Mouse (Mus musculus) limb, embryonic 12.5 days (tissue): ENCODE results near the gene Slco3a1. TPM values are rescaled to one million over a fixed set of nuclear protein-coding genes. Genes with fewer than 3 reads are reported as not detected.
A peak's percentile ranks its signal among the peaks of the same experiment; 100 is the strongest.

ENCODE experiments used
- ATAC-seq: fragments of 200-750 bp; cut with Nextera tagmentation; 2 replicates; pipeline ENCODE4 v1.8.0; 2017; ENCODE audit warnings: low read depth, moderate TSS enrichment; ENCODE audit not compliant: insufficient number of reproducible peaks, insufficient read depth, low FRiP score, low TSS enrichment
- H3K27ac ChIP-seq: fragments of 300-500 bp; sonication (generic); 2 replicates; pipeline ENCODE4 v1.5.1; 2016; ENCODE audit warnings: mild to moderate bottlenecking, moderate library complexity
- H3K27me3 ChIP-seq: fragments of 300-500 bp; sonication (generic); 2 replicates; pipeline ENCODE4 v1.6.1; 2016; ENCODE audit warnings: mild to moderate bottlenecking, moderate library complexity
- H3K36me3 ChIP-seq: fragments of 300-500 bp; sonication (generic); 2 replicates; pipeline ENCODE4 v1.6.1; 2016; ENCODE audit warnings: mild to moderate bottlenecking, moderate library complexity
- H3K4me1 ChIP-seq: fragments of 300-500 bp; sonication (generic); replicated peaks from 2 replicates; pipeline ENCODE4 v1.6.1; 2016
- H3K4me2 ChIP-seq: fragments of 300-500 bp; sonication (generic); 2 replicates; pipeline ENCODE4 v1.6.1; 2016; ENCODE audit warnings: mild to moderate bottlenecking, moderate library complexity
- H3K4me3 ChIP-seq: fragments of 300-500 bp; sonication (generic); replicated peaks from 2 replicates; pipeline ENCODE4 v1.5.1; 2016; ENCODE audit warnings: mild to moderate bottlenecking
- H3K9ac ChIP-seq: fragments of 300-500 bp; sonication (generic); replicated peaks from 2 replicates; pipeline ENCODE4 v1.6.1; 2016; ENCODE audit warnings: mild to moderate bottlenecking, moderate library complexity
- H3K9me3 ChIP-seq: fragments of 300-500 bp; sonication (generic); 2 replicates; pipeline ENCODE4 v1.6.1; 2016; ENCODE audit warnings: mild to moderate bottlenecking, moderate library complexity
- WGBS: fragments of 180-500 bp; shearing (Covaris S2); methylation state at CpG from one replicate; pipeline ENCODE4 v1.1.7; 2016; 5-methylcytosine and 5-hydroxymethylcytosine counted together
- polyA plus RNA-seq: library from polyadenylated mRNA; unstranded; fragments of >200 nt; fragmentation: Nextera tagmentation; extraction: Ambion mirVana; gene quantifications from 2 replicates; pipeline ENCODE4 v1.2.1, GENCODE M21; 2016

Slco3a1 gene
- polyA plus RNA-seq, 1 experiment from 2014 or later: 8.2 TPM

GRCm38 (mm10) chr7:74484024-74484385, 70.6 kb downstream of the Slco3a1 start:
- ATAC-seq: no peak

GRCm38 (mm10) chr7:74483294-74484023, 71.1 kb downstream of the Slco3a1 start:
- Histone ChIP-seq H3K36me3 (no peaks in the 10 kb centered on the region), H3K4me1 (peaks cover 25% of the 10 kb centered on the region), H3K9me3 (no peaks in the 10 kb centered on the region), H3K4me3 (no peak overlapping the region), H3K4me2 (no peak overlapping the region), H3K9ac (no peak overlapping the region), H3K27me3 (no peaks in the 10 kb centered on the region), H3K27ac (no peak overlapping the region)
- no peak for ATAC-seq
- WGBS: 30% methylated on average over 3 of the region's 3 CpGs

More at GRCm38 (mm10) chr7:74484024-74484385, 70.6 kb downstream of the Slco3a1 start:
- H3K36me3 ChIP-seq: no peaks in the 10 kb centered on the region
- 89% methylated on average over 2 of the region's 2 CpGs for WGBS
- no peak overlapping the region for H3K9ac ChIP-seq
- H3K4me3 ChIP-seq: no peak overlapping the region
- H3K27me3 ChIP-seq: no peaks in the 10 kb centered on the region
- no peaks in the 10 kb centered on the region for H3K9me3 ChIP-seq
- no peak overlapping the region for H3K4me2 ChIP-seq
- no peak overlapping the region for H3K27ac ChIP-seq
- H3K4me1 ChIP-seq: peaks cover 31% of the 10 kb centered on the region

DNA sequence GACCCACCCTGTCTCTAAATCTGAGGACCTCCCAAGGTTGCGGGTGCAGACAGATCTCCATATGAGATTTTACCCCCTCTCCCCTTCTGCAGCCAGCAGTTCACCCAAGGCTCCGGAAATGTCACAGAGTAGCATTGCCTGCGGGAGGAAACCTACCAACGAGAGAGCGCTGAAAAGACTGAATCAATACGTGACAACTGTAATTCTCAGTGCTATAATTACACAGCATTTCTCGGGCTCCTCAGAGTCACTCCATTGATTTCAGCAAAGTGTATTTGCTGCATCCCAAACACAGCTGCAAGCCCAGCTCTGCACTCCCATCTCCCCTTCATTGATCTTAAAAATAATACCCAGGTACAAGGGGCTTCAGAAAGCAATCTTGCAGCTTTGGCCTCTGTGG, 82.8 kb downstream of the Slco3a1 start:
- no peak overlapping the region for H3K9ac ChIP-seq
- no peak overlapping the region for H3K27ac ChIP-seq
- H3K36me3 ChIP-seq: no peaks in the 10 kb centered on the region
- WGBS: 89% methylated on average over 7 of the region's 7 CpGs
- H3K4me2 ChIP-seq: no peak overlapping the region
- no peaks in the 10 kb centered on the region for H3K9me3 ChIP-seq
- no peak for ATAC-seq
- H3K4me3 ChIP-seq: no peak overlapping the region
- no peaks in the 10 kb centered on the region for H3K27me3 ChIP-seq
- H3K4me1 ChIP-seq: peaks cover 14% of the 10 kb centered on the region

DNA sequence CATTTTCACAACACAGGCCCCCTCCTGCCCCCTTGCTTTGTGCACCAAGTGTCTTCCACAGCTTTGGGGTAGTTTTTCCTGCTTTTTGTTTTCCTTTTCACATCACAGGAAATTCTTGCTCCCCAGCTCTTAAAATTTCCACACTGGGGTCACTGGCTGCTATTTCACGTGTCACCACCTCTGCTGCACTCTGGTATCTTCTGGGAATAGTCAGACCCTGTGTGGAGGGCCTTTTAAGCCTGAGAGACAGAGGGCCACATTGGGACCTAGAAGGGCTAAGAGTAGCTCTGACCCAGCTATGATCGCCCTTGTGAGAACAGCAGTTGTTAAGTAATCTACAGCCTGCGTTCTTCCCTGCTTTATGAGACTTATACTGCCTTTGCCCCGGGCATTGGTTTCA, 87.7 kb downstream of the Slco3a1 start:
- Histone ChIP-seq H3K4me1 (peaks cover 17% of the 10 kb centered on the region), H3K36me3 (no peaks in the 10 kb centered on the region), H3K27me3 (no peaks in the 10 kb centered on the region), H3K4me3 (no peak overlapping the region), H3K4me2 (no peak overlapping the region), H3K9ac (no peak overlapping the region), H3K27ac (0 out of 2 replicates have a peak overlapping the region, but pooled peaks have one; percentile 17), H3K9me3 (no peaks in the 10 kb centered on the region)
- 54% methylated on average over 4 of the region's 4 CpGs for WGBS
- ATAC-seq: no peak

DNA sequence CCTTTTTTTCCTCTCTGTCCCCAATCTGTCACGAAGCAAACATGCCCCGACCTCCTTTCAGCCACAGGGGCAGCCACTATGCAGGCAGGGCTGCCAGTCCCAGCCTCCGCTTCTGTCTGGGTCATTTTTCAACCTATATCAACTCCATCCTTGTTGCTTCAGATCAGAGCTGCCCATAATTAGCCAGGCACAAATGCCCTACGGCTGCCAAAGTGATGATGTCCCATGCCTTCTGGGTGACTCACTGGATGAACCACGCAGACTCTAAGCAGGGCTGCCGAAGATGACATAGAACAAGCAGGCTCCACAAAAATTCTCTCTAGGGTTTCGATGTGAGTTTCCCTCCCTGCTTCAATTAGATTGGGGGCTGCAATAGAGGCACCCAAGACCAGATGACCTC, 89.9 kb downstream of the Slco3a1 start:
- H3K36me3 ChIP-seq: no peaks in the 10 kb centered on the region
- peaks cover 25% of the 10 kb centered on the region for H3K4me1 ChIP-seq
- no peak overlapping the region for H3K27ac ChIP-seq
- no peak overlapping the region for H3K4me3 ChIP-seq
- no peaks in the 10 kb centered on the region for H3K9me3 ChIP-seq
- WGBS: 79% methylated on average over 7 of the region's 7 CpGs
- no peak overlapping the region for H3K9ac ChIP-seq
- no peak overlapping the region for H3K4me2 ChIP-seq
- no peaks in the 10 kb centered on the region for H3K27me3 ChIP-seq
- ATAC-seq: no peak

GRCm38 (mm10) chr7:74462451-74462850, 92.1 kb downstream of the Slco3a1 start:
- 69% methylated on average over 4 of the region's 4 CpGs for WGBS
- H3K9me3 ChIP-seq: no peaks in the 10 kb centered on the region
- H3K4me1 ChIP-seq: peaks cover 27% of the 10 kb centered on the region
- no peaks in the 10 kb centered on the region for H3K27me3 ChIP-seq
- H3K4me3 ChIP-seq: no peak overlapping the region
- H3K9ac ChIP-seq: no peak overlapping the region
- no peak overlapping the region for H3K4me2 ChIP-seq
- ATAC-seq: no peak
- H3K27ac ChIP-seq: no peak overlapping the region
- no peaks in the 10 kb centered on the region for H3K36me3 ChIP-seq

DNA sequence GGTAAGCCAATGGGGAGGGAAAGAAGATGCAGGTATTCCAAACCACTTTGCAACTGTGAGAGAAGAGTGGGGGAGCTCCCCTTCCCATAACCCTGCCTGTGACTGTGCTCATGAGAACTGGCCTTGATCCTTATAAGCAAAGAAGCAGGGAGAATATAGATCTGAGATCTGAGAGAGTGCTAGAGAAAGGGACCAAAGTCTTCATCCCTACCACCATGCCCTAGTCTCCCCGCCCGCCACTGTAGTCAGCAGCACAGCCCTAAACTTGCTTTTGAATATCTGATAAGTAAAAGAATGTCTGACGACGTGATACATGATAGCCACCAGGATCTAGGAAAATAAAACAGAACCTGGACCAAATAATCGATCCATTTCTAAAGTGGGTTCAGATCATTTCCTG, 92.8 kb downstream of the Slco3a1 start:
- Histone ChIP-seq H3K4me3 (no peak overlapping the region), H3K4me1 (peaks cover 20% of the 10 kb centered on the region), H3K27me3 (no peaks in the 10 kb centered on the region), H3K9ac (no peak overlapping the region), H3K4me2 (no peak overlapping the region), H3K27ac (no peak overlapping the region), H3K36me3 (no peaks in the 10 kb centered on the region), H3K9me3 (no peaks in the 10 kb centered on the region)
- WGBS: 81% methylated on average over 5 of the region's 5 CpGs
- no peak for ATAC-seq

- Histone ChIP-seq H3K9me3 (no peaks in the 10 kb centered on the region), H3K27ac (no peak overlapping the region), H3K4me3 (no peak overlapping the region), H3K4me2 (no peak overlapping the region), H3K27me3 (no peaks in the 10 kb centered on the region), H3K9ac (no peak overlapping the region), H3K36me3 (no peaks in the 10 kb centered on the region), H3K4me1 (peaks cover 17% of the 10 kb centered on the region)
- WGBS: 89% methylated on average over 1 of the region's 1 CpGs
- no peak for ATAC-seq
These were observed 93.4 kb downstream of the Slco3a1 start for GRCm38 (mm10) chr7:74461146-74461545.

- Histone ChIP-seq H3K9ac (no peak overlapping the region), H3K9me3 (no peaks in the 10 kb centered on the region), H3K27me3 (no peaks in the 10 kb centered on the region), H3K27ac (no peak overlapping the region), H3K36me3 (no peaks in the 10 kb centered on the region), H3K4me2 (no peak overlapping the region), H3K4me1 (peaks cover 17% of the 10 kb centered on the region), H3K4me3 (no peak overlapping the region)
- 86% methylated on average over 3 of the region's 3 CpGs for WGBS
- no peak for ATAC-seq
These were observed 94.8 kb downstream of the Slco3a1 start for GRCm38 (mm10) chr7:74459812-74460211.

DNA sequence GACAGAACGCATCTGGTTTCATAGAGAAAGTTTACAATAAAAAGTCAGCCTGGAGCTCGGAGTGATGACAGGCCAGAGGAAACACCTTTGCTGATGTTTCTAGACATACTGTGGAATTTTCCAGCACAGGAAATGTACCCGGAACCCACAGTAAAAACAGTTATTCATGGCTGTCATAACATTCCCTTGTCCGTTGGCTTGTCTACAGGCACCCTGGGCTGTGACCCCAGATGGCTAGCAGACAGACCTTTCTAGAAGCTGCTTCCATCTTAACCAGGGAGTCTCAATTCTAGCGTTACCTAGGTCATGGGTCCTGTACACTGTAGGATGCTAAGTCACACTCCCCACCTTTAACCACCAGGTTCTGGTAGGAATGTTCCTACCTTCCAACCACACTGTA, 95.3 kb downstream of the Slco3a1 start:
- no peak overlapping the region for H3K27ac ChIP-seq
- no peak overlapping the region for H3K4me3 ChIP-seq
- no peak overlapping the region for H3K9ac ChIP-seq
- no peaks in the 10 kb centered on the region for H3K9me3 ChIP-seq
- H3K27me3 ChIP-seq: no peaks in the 10 kb centered on the region
- H3K4me1 ChIP-seq: peaks cover 17% of the 10 kb centered on the region
- H3K4me2 ChIP-seq: no peak overlapping the region
- no peaks in the 10 kb centered on the region for H3K36me3 ChIP-seq
- 58% methylated on average over 5 of the region's 5 CpGs for WGBS
- ATAC-seq: no peak

- Histone ChIP-seq H3K4me3 (no peak overlapping the region), H3K27me3 (no peaks in the 10 kb centered on the region), H3K36me3 (no peaks in the 10 kb centered on the region), H3K4me1 (peaks cover 17% of the 10 kb centered on the region), H3K9ac (no peak overlapping the region), H3K27ac (no peak overlapping the region), H3K4me2 (no peak overlapping the region), H3K9me3 (no peaks in the 10 kb centered on the region)
- ATAC-seq: no peak
- 77% methylated on average over 8 of the region's 8 CpGs for WGBS
These were observed 95.9 kb downstream of the Slco3a1 start for GRCm38 (mm10) chr7:74458475-74459221.
